Mouse (Mus musculus) gastrocnemius, postnatal 10 days (tissue): Measurements from ENCODE around the gene Dnaic2. TPM values are rescaled to one million over a fixed set of nuclear protein-coding genes. Genes with fewer than 3 reads are reported as not detected.

Source experiments
- DNase-seq: peaks from one replicate; pipeline ENCODE4 v3.0.0; 2021; ENCODE audit warnings: mixed read lengths
- long read RNA-seq, 2 experiments: library from polyadenylated mRNA; stranded (forward); transcript quantifications; one replicate each; pipeline ENCODE4 v2.0.0; 2021
- total RNA-seq, 2 experiments: library from RNA; stranded (reverse); gene quantifications; 2 replicates each; pipeline ENCODE4 v1.2.3; 2021

The Dnaic2 gene
- total RNA-seq, result 1 to 10 TPM; 1.0 to 1.1 TPM
- long read RNA-seq, experiment 1, result 0 reads
- long read RNA-seq, experiment 2, partial matches to known transcripts, result 1 of 2 reads
- long read RNA-seq, experiment 2, other reads (novel, unspliced or antisense), result 1 of 2 reads

DNA sequence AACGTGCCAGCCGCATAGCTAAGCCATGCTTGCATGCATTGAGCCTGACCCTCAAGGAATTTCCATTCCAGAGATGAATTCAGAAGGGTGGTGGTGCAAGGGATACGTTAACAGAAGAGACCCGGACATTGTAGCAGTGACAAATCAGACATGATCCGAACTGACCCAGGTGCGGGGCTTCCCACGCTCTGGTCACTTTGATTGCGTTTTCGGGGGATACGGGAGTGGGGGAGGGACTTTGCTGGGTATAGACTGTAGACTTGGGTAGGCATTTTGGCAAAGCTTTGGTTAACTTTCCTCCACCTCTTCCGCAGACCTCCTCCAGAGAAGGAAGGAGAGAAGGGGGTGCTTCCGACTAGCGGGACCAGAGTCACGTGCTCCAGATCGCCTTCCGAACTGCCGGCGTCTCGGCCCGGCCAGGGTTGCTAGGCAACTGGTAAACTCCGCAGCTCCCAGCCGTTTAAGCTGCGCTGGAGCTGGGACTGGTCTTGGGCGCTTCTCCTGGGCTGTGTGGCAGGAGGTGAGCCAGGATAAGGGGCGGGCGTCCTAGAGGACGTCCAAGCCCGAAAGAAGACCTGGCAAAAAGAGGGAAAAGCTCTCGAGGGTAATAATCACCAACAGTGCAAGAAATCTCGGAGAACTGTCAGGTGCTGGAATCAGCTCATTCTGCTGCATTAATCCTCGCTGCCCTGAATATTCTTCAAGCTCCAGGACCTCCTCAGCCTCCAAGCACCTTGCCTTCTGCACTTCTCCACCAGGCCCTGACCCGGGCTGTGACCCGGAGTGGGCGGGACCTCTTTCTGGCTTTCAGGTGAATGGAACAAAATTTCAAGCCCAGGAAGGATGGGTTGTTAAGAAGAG, at the start of gene Dnaic2:
TSS of gene Dnaic2 (plus strand) at position 444 of the 861 bp plus-strand sequence.
- peak; percentile 70 for DNase-seq

DNA sequence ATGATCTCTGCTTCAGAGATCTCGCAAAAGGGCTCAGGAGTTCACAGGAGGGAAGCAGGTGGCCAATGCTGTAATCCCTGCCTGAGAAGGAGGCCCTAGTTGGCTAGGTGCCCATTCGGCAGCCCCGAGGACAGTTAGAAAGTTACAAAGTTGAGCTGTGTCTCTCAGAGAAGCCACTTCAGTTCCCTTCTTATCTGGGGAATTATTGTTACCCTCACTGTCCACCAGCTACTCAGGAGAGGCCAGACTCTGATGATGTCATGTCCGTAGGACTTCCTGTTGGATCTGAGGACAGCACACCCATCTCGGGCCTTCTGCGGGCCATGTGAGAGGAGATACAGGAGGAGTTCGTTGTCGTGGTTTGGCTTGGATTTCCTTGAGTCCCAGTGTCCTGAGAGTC, 47.6 kb upstream of the Dnaic2 start:
- no peak for DNase-seq

DNA sequence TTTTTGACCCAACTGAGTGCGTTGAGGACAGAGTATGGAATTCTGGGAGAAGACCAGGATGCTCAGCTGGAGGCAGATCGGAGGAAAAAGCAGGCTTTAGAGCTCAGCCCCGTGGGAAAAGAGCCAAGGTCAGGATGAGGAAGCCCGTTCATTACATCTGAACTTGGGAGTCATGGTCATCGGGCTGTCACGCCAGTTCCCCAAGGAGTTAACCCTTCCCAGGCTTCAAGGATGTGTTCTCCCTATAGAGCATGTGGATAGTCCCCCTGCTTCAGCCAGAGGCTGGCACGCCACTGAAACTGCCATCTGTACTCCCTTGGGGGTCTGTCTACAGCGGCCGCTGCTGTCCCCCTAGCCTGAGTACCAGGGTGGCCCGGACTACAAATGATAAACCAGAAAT, 46.9 kb upstream of the Dnaic2 start:
- DNase-seq, result no peak

DNA sequence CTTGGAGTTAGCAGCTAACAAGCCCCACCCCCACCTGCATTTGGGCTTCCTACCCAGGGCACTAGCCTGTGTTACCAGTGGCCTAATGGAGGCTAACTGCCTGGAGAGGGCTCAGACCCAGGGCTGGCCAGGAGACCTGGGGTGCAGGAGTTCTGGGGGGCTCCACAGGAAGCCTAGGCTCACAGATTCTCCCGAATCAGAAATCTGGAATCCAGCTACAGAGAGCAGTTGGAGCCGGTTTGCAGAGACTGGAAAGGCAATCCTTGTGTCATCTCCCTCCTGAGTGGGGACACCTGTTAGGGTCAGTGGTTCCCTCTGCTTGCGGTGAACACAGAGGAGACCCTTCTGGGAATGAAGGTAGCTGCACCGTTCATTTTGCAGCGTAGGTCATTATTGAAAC, 46.2 kb upstream of the Dnaic2 start:
- no peak for DNase-seq

DNA sequence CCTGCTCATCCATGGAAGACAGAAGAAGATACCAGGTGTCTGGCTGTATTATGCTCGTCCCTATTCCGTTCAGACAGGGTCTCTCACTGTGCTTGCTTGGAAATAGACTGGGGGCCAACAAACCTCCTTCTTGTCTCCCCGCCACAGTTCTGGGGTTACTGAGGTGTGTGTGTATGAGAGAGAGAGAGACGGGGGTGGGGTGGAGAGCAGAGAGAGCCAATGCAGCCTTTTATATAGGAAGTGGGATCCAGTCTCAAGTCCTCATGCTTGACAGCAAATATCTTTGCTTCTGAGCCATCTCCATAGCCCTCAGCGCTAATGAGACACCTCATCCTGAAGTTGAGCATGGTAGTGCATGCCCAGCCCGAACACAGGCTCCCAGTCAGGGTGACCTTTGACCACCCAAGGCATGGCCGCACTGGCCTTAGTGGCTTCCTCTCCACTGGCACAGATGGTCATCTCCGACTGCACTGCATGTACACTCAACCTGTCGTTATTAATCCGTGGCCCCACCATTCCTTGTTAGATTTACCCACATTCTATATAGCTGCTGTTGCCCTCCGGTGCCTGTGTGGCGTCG, 44.8 kb upstream of the Dnaic2 start:
- no peak for DNase-seq

DNA sequence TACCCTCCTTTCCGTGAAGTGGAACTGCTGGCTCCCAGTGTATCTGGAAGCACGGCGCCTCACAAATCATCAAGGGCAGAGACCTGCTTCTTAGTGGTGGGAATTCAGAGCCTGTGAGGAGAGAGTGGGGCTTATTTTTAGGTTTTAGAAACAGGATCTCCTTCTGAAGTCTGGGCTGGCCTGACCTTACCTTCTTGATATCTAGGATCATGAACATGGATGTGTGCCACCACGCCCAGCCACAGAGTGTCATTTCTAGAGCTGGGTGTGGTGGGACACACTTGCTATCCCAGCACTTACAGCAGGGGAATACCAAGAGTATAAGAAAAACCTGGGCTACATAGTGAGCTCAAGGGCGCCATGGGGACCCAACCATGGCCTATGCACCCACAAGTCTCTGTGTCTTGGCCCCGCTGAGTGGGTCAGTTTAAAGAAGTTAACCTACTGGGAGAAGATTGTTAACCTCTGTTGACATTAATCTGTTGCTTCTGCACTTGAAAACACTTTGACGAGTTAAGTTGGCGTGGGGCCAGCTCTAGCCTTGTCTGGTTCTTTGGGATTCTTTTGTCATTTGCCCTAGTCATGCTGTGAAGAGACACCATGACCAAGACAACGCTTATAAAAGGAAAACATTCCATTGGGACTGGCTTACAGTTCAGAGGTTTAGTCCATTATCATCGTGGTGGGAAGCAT, 44.0 kb upstream of the Dnaic2 start:
- no peak for DNase-seq

DNA sequence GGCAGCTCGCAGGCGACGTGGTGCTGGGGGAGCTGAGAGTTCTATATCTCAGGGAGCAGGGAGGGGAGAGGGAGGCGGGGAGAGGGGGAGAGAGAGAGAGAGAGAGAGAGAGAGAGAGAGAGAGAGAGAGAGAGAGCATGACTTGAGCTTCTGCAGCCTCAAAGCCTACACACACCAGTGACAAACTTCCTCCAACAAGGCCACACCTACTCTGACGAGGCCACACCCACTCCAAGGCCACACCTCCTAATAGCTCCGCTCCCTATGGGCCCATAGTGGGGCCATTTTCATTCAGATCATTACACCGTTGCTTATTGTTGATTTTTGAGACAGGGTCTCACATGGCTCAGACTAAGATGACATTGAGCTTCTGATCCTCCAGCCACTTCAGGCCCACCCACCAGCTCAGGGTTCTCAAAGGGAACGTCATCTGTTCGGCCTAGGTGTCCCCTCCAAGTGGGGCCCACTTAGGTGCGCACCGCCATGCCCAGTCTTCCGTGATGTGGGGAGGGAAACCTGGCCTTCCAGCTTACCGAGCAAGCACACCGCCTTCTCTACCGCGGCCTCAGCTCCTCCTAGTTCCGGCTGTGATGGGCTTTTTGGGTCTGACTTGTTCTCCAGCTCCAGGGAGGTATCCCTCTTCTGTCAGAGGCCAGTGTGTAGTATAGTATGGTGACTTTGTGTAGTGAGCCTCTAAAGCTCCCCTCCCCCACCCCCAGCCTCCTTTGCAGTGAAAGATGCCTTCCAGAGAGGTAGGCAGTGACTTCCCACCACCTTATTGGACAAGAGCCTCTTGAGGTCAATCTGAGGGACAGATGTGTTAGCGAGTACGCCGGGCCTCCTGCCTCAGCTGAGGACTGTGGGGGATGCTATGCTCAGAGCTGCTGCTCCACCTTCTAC, 43.2 kb upstream of the Dnaic2 start:
- DNase-seq, result no peak

DNA sequence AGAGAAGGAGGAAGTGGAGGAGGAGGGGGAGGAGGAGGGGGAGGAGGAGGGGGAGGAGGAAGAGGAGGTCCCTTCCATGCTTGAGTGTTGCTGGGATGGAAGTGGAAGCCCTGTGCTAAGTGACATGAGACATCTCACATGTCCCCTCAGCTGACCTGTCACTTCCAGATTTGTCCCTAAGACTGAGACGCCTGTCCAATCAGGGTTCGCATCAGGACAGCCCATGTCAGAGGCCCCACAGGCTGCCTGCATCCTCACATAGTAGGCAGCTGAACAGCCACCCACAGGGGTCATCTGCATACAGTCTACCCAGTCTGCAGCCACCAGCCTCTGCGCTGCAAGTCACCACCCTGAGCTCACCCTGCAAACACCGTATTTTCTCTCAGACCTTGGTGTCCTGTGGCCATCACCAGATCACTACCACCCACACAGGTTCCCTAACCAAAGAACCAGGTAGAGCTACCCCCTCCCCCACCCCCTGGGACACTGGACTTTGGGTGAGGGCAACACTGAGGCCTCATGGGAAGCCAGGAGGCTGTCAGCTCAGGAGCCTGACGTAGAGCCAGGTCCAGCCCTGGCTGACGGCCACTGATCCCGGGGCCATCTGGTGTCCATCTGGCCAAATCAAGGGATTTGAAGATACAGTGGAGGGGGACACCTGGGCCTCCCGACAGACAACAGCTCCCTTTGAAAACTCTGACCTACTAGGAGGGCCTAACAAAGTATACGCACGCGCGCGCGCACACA, 42.4 kb upstream of the Dnaic2 start:
- DNase-seq, result peak; percentile 55

DNA sequence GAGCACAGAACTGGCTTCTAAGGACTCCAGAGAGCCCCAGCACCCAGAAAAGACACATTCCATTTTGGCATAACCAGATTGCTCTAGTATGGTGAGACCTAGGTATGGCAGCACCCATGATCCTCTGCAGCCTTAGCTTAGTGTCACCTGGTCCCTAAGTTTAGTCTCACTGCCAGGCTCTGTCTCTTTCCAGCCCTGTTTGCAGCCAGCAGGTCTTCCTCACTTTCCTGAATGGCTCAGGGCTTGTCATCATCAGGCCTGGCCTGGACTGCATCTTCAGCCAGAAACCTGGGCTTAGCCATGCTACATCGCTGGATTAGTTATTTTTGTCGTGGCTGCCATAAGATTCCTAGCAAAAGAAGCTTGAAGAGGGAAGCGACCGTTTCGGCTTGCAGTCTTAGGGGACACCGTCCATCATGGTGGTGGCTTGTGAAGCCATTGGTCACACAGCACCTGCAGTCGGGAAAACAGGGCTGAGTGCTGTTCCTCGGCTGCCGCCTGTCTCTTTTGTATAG, 41.6 kb upstream of the Dnaic2 start:
- no peak for DNase-seq

DNA sequence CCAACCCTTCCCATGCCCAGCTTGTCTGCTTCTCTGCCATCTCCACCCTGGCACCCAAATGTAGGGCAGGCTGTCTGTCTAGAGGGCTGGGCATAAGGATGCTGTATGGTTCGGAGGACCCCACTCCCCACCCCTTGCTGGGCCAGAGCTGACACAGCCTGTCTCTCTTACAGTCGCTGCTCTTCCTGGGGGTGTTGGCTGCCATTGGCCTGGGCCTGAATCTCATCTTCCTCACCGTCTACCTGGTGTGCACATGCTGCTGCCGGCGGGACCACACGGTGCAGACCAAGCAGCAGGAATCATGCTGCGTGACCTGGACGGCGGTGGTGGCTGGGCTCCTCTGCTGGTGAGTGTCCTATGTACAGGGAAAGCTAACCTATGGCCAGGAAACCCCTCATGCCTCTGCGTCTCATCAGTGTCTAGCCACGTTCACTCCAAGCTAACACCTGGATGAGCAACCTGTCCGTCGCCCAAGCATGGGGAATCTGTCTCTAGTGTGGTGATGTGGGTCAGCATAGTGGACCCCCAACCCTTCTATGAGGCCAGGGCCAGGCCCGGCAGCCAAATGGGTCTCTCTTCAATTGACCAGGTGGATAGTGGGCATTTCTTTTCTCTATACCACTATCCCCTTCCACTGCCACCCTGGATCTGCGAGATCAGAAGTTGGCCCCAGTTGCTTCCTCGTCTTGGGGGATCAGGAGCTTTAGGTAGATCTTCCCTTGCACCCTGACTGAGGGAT, 40.8 kb upstream of the Dnaic2 start:
- no peak for DNase-seq

DNA sequence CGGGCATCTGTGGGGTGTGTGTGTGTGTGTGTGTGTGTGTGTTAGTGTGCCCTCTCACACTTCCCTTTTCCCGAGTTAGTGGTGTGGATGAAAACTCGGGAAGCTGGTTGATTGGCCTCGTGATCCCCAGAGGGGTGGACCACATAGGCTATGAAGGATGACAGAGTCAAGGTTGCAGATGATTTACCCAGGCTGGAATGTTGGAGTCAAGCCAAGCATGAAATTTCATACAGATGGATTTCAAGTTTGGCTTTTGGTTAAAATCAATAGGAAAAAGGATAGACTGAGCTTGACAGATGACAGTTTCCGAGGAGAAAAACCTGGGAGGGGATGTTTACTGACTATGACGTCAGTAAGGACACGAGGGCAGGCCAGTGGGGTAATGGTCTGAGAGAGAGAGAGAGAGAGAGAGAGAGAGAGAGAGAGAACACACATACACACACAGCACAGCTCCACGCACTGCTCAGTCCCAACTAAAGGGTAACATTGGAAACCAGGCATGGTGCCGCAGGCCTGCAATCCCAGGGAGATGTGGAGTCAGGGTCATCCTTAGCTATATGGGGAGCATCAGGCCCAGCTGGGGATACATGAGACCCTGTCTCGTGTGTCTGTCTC, 39.5 kb upstream of the Dnaic2 start:
- DNase-seq, result no peak

DNA sequence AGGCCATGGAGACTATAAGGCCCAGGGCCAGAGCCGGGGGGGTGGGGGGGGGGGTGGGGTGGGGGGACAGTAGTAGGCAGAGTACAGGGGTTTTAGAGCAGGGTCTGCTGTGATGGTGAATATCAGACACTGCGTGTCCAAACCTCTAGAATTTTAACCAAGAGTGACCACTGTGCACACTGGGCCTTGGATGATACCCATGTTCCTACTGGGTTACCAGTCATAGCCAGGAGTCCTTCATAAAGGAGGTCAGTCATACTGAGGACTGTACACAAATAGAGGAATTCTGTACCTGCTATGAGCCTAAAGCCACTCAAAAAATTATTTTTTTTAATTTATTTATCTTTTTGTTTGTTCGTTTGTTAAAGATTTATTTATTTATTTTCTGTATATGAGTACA, 38.5 kb upstream of the Dnaic2 start:
- no peak for DNase-seq

DNA sequence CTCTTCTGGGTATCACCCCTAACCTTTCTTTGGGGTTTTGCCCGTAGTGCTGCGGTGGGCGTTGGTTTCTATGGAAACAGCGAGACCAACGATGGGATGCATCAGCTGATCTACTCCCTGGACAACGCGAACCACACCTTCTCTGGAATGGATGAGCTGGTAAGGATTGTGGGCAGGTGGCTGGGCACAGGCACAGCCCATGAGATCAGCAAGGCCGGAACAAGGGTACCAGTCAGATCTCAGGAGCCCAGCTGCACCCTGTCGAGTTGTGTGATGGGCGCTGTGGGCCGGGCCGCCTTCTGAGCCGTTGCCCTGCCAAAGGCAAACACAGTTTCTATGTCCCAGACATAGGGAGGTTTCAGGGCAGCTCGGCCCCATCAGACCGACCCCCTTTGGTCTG, 37.0 kb upstream of the Dnaic2 start:
- no peak for DNase-seq

DNA sequence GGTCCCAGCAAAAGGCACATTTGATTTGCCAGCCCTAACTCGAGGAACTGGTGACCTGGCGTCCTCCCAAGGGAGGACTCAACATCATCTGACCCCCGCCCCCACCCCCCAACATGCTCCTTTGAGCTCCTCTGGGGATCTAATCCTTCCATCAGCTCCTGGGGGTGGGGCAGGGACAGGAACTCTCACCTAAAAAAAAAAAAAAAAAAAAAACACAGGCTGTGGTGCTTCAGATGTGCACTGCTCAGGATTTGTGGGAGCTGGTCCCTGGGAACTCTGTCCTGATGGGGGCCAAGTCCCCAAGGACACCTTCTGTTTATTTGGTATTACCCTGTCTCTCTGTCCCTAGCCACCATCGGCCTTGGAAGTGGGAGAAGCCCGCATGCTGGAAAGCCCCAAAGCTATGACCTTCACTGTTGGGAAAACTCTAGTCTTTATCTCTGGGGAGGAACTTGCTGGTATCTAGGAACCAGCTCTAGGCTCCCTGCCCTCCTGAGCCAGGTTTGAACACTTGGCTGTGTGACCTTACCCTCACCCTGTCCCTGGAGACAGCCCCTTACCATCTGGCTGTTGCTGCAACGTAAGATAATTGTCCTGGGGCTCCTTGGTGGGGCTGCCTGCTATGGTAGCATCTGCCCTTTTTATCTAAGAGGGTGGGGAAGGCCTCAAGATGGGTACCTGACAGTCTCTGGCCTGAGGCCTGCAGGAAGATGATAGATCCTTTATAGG, 35.6 kb upstream of the Dnaic2 start:
- no peak for DNase-seq

DNA sequence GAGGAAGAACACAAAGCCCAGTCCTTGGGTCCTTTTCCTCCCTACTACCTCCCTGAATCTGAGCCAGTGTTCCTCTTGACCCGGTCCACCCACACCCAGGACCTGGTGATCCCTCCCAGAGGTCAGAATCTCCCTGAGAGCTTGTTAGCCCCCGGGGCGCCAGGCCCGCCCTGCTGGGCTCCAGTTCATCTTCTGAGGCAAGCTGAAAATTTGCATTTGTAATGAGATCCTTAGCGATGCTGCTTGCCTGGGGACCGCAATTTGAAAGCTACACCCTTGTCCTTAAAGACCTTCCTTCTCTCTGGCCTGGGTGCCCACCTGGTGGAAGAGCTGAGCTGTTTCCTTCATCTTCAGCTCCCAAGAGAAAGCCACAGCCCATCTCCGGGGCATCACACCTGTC, 34.6 kb upstream of the Dnaic2 start:
- no peak for DNase-seq

DNA sequence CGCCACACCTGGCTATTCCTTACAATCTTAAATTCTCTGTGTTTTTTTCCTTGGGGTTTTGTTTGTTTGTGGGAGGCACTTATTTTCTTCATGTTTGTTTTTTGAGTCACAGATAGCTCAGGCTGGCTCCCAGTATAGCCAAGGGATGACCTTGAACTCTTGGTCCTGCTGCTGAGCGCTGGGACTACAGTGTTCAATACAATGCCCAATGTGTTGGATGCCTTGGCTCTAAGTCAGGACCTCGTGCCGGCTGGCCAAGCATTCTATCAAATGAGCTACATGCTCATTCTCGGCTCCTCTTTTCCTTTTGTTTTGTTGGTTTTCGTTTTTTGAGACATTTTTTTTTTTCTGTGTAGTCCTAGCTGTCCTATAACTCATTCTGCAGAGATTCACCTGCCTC, 33.8 kb upstream of the Dnaic2 start:
- DNase-seq, result no peak

DNA sequence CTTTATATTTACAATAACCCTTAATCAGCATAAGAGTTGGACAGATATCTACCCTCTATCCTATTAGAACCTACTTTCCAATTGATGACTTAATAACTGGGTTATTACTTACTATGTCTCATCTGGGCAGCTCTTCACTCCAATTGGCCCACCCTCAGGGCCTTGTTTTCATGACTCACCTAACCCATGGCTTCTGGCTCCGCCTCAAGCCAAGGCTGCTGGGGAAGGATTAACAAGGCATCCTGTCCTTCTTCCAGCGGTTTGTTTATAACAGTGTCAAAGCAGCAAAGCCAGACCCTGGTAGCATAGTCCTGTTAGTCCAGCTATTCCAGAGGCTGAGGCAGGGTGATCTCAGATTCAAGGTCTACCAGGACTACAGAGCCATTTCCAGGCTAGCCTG, 32.8 kb upstream of the Dnaic2 start:
- no peak for DNase-seq

DNA sequence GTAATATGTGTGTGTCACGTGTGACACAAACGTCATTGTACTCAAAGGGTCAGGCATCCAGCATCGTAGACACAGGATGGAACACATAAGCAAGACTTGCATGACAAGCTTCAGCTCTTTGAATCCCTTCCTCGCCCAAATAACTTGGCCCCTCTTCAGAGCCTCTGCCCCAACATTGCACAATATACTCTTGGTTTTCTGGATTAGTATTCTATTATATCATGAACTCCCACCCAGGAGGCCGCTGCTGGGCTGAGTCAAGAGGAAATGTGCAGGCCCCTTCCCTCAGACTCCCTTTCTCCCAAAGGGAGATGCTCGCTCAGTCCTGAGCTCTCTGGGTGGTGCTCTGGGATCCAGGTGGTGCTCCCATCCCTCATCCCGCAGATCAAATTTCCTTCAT, 28.7 kb upstream of the Dnaic2 start:
- DNase-seq, result no peak

DNA sequence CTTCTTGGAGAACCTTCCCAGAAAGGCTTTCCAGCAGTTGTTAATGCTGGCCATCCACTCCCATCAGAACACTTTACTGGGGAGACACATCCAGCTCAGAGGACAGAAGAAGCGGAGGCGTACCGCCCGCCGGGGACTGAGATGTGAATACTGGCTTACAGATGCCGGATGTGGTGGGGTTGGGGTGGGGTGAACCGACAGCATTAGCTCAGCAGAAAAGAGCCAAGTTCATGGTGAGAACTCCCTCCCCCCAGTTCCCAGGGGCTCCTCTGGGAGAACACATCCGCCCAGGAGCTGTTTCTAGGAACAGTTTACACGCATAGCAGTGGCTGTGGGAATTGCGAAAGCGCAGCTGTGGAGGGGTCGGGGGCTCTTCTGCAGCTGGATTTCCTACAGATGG, 27.7 kb upstream of the Dnaic2 start:
- peak; percentile 53 for DNase-seq
